Mouse (Mus musculus): ENCODE data around the gene Camta2.

GRCm38 (mm10) chr11:70671333-70672047 is 16.4 kb downstream of the Camta2 start:
- TF ChIP-seq GATA1 (IDR thresholded peaks at IDR 0.05; ENCODE audit: borderline replicate concordance, low read length) (no peak), FLI1 (IDR thresholded peaks at IDR 0.05; ENCODE audit: low read length) (no peak)

All from megakaryocyte, embryonic 14.5 days (primary cell).